8 mouse cellular contexts compared by ENCODE assay signal in the genomic region with DNA sequence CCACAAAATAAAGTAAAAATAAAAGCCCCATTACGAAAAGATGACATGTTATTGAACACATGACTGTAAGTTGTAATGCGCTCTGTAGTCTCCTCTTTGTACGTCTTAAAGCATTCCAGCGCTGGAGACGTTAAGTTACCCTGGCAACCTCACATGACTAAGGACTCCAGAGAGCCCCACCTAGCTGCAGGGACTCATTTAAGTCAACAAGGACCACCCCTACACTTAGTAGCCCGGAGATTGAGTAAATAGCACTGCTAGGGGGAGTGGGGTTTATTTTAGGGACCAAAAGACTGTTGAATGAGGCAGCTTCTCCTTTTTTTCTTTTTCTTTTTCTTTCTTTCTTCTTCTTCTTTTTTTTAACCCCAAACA.
DNase-seq lines count a peak whose midpoint lies in the region; ATAC-seq and TF ChIP-seq lines count a peak whose summit lies in the region.

No protein-coding gene starts in this region.

- intact Hi-C loops in left cerebral cortex, postnatal 4 days (cut with DNase I): no loop called here

- peak overlapping the region; percentile 16; the same call in 1 of the 2 replicates for H3K4me3 ChIP-seq in lung, postnatal 0 days (ENCODE audit: low read depth, low read length)
- H3K4me3 ChIP-seq in embryonic facial prominence, embryonic 12.5 days: no peak overlapping the region
- H3K4me3 ChIP-seq in hindbrain, embryonic 11.5 days (ENCODE audit: low read depth, low read length): no peak overlapping the region
- H3K4me3 ChIP-seq in macrophage (ENCODE audit: inconsistent target): peak overlapping the region; percentile 15; the same call in 1 of the 2 replicates

- TF ChIP-seq EP300 in lung, postnatal 0 days (IDR thresholded peaks at IDR 0.05): peak; percentile 35; the same call in 1 of the 2 replicates

- H3K79me2 ChIP-seq in macrophage (ENCODE audit: inconsistent target): peaks cover 11% of the 10 kb centered on the region

- no peaks in the 10 kb centered on the region for H3K9me3 ChIP-seq in lung, postnatal 0 days (ENCODE audit: low read length)
- H3K9me3 ChIP-seq in embryonic facial prominence, embryonic 12.5 days: no peaks in the 10 kb centered on the region
- H3K9me3 ChIP-seq in hindbrain, embryonic 11.5 days (ENCODE audit: control insufficient read depth, low read length): no peaks in the 10 kb centered on the region

- peak; percentile 88 for DNase-seq in lung, postnatal 0 days (ENCODE audit: low spot score)
- DNase-seq in lung, postnatal 4 days: no peak
- peak; percentile 74 for DNase-seq in hindbrain, embryonic 11.5 days (ENCODE audit: low spot score)
- peak; percentile 6 to 18 for DNase-seq in thymus, postnatal 10 days (ENCODE audit: low spot score in 2 of 2)
- DNase-seq in spleen, adult 12 weeks (ENCODE audit: low spot score): no peak
- no peak for DNase-seq in left cerebral cortex, postnatal 4 days

- 4% methylated on average over 6 of the region's 6 CpGs for WGBS in lung, postnatal 0 days
- WGBS in embryonic facial prominence, embryonic 12.5 days: under 1% methylated on average over 6 of the region's 6 CpGs
- WGBS in hindbrain, embryonic 11.5 days: under 1% methylated on average over 6 of the region's 6 CpGs
- WGBS in macrophage (ENCODE audit: missing documents): 2% methylated on average over 6 of the region's 6 CpGs

- no peaks in the 10 kb centered on the region for H3K27me3 ChIP-seq in lung, postnatal 0 days (replicated peaks; ENCODE audit: insufficient read depth, low read length)
- H3K27me3 ChIP-seq in embryonic facial prominence, embryonic 12.5 days: no peaks in the 10 kb centered on the region
- H3K27me3 ChIP-seq in hindbrain, embryonic 11.5 days (ENCODE audit: control insufficient read depth, insufficient read depth, low read length): no peaks in the 10 kb centered on the region

- peak overlapping the region; percentile 54 for H3K4me2 ChIP-seq in lung, postnatal 0 days (replicated peaks; ENCODE audit: low read depth, low read length)
- peak overlapping the region; percentile 44 for H3K4me2 ChIP-seq in embryonic facial prominence, embryonic 12.5 days (replicated peaks)
- peak overlapping the region; percentile 22; the same call in 1 of the 2 replicates for H3K4me2 ChIP-seq in hindbrain, embryonic 11.5 days (replicated peaks; ENCODE audit: low read depth, low read length)

- H3K36me3 ChIP-seq in lung, postnatal 0 days (ENCODE audit: insufficient read depth, low read length): no peaks in the 10 kb centered on the region
- H3K36me3 ChIP-seq in embryonic facial prominence, embryonic 12.5 days: no peaks in the 10 kb centered on the region
- H3K36me3 ChIP-seq in hindbrain, embryonic 11.5 days (ENCODE audit: control insufficient read depth, insufficient read depth, low read length): no peaks in the 10 kb centered on the region
- no peaks in the 10 kb centered on the region for H3K36me3 ChIP-seq in macrophage (ENCODE audit: inconsistent target)

- H3K27ac ChIP-seq in lung, postnatal 0 days (ENCODE audit: low read length): peak overlapping the region; percentile 86
- peak overlapping the region; percentile 85 for H3K27ac ChIP-seq in embryonic facial prominence, embryonic 12.5 days
- peak overlapping the region; percentile 58 for H3K27ac ChIP-seq in hindbrain, embryonic 11.5 days (ENCODE audit: low read depth, low read length)
- peak overlapping the region; percentile 97 for H3K27ac ChIP-seq in macrophage

- peak; percentile 51 for TF ChIP-seq CTCF in lung, postnatal 0 days (IDR thresholded peaks at IDR 0.05)

- peaks cover 13% of the 10 kb centered on the region; the same call in 1 of the 2 replicates for H3K4me1 ChIP-seq in lung, postnatal 0 days (ENCODE audit: insufficient read depth, low read depth, low read length)
- peaks cover 55% of the 10 kb centered on the region for H3K4me1 ChIP-seq in embryonic facial prominence, embryonic 12.5 days
- peaks cover 13% of the 10 kb centered on the region for H3K4me1 ChIP-seq in hindbrain, embryonic 11.5 days (replicated peaks; ENCODE audit: control insufficient read depth, insufficient read depth, low read length)

- H3K9ac ChIP-seq in lung, postnatal 0 days (replicated peaks; ENCODE audit: low read depth): no peak overlapping the region
- H3K9ac ChIP-seq in embryonic facial prominence, embryonic 12.5 days: no peak overlapping the region
- peak overlapping the region; percentile 4; the same call in 1 of the 2 replicates for H3K9ac ChIP-seq in hindbrain, embryonic 11.5 days (ENCODE audit: low read depth, low read length)

- peak; percentile 65 for ATAC-seq in lung, postnatal 0 days
- 0 out of 2 replicates have a peak, but pooled peaks have one; percentile 37 for ATAC-seq in embryonic facial prominence, embryonic 12.5 days (ENCODE audit: insufficient number of reproducible peaks, insufficient read depth, low FRiP score, low TSS enrichment)
- ATAC-seq in hindbrain, embryonic 11.5 days (ENCODE audit: low FRiP score): no peak

Comparison
In these comparisons a context has a peak if more than half of its experiments do, and no peak if none do; other contexts are left out.
1. DNase-seq: peak in lung, postnatal 0 days (single experiment), hindbrain, embryonic 11.5 days (single experiment) and thymus, postnatal 10 days (2 of 2); none in lung, postnatal 4 days (0 of 2), spleen, adult 12 weeks (single experiment) and left cerebral cortex, postnatal 4 days (single experiment).
2. H3K4me3 ChIP-seq: peak in lung, postnatal 0 days (single experiment) and macrophage (single experiment); none in embryonic facial prominence, embryonic 12.5 days (single experiment) and hindbrain, embryonic 11.5 days (single experiment).
3. Peak in every context shown above with its lines, with median percentiles within 50 percentile points of each other: H3K27ac ChIP-seq and H3K4me2 ChIP-seq.